Mouse (Mus musculus) spleen, adult 10 weeks (tissue): ENCODE measurements around the gene Adra2a. TPM values are rescaled to one million over a fixed set of nuclear protein-coding genes. Genes with fewer than 3 reads are reported as not detected.

Source experiments
- polyA plus RNA-seq: library from polyadenylated mRNA; stranded (reverse); fragments of 350-450 nt; fragmentation: Illumina TruSeq; extraction: RNeasy Lipid Tissue Mini Kit (QIAGEN cat#74804); gene quantifications from one replicate; pipeline ENCODE4 v1.2.3, GENCODE M21; 2015; ENCODE audit warnings: low replicate concordance; ENCODE audit not compliant: insufficient read depth

The Adra2a gene
- 0.17 TPM for polyA plus RNA-seq

GRCm38 (mm10) chr19:54043851-54044250 lies at the start of gene Adra2a:
TSS of gene Adra2a (plus strand) at chr19:54044151.

Other genes with a start within 250 kb of the Adra2a start
- 214 TPM for gene Pdcd4, start 151.9 kb upstream of the Adra2a start, polyA plus RNA-seq
- gene Shoc2, start 99.8 kb upstream of the Adra2a start, polyA plus RNA-seq: 47.8 TPM
- 129 TPM for gene Bbip1, start 99.5 kb upstream of the Adra2a start, polyA plus RNA-seq